Mouse (Mus musculus): ENCODE measurements around the gene Spred2.

Spred2 gene

DNA sequence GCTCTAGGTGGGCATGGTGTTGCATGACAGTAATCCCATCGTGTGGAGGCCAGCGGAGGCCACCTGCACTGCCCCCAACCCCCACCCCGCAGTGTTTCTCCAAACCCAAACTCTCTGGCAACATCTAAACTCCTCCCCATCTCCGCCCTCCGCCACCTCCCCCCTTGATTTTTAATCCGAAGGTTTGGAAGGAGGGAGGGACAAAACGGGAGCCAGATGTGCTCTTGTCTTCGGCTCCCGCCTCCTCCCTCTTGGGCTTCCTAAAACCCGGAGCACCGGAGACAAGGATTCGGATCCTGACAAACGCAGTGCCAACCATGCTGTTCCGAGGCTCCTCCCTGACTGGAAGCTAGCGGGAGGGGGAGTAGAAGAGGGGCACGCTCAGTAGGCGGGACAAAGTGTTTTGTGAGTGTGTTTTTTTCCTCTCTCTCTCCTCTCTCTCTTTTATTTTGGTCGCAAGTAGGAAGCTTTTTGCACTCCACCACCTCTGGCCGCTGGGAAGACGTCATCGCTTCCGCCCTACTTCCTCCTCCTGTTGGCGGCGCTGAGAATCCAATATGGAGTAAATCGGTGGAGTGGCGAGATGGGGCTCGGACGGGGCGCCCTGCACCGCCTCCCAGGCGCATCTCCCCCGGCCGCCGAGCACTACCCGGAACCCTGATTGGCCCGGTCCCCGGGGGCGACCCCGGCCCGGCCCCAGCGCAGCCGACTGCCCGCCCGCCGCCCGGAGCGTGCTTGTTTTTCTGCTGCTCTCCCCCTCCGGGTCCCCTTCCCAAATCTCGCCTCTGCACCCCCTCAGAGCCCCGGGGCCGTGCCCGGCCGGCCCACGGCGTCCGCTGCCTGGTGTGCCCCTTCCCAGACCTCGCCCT, at the start of gene Spred2:
Spred2 (plus strand) TSS at position 488 of the 869 bp plus-strand sequence.
- peak; percentile 50 for DNase-seq (ENCODE audit: low read depth, low spot score)

DNA sequence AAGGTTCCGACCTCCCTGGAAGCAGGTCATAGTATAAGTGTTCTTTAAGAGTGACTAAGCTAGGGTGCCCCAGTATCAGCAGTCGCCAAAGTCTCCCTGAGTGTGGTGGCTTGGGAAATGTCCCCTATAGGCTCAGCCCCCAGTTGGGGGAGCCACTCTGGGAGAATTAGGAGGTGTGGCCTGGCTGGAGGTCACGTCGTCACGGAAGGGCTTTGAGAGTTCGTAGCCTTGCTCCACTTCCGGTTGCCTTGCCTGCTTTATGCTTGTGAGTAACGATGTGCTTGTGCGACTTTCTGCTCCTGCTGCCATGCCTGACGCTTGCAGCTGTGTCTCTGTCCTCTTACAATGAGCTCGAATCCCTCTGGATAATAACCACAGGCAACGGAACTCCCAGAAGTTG, 48.6 kb upstream of the Spred2 start:
- no peak for DNase-seq (ENCODE audit: low read depth, low spot score)

DNA sequence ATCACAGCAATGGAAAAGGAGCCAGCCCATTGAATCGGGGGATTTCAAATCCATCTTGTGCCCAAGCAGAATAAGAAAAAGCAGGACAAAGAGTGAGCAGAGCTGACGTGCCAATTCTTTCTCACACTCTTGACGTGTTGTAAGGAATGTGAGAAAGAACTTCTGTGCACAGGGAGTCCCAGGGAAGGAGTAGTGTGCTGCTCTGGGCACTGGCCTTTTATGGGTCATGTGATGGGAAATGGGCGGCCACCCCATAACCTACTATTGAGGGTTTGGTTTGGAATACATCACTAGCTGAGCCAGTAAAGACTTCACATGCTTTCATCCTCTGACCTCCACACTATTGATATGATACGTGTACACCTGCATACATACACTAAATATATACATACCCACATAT, 48.2 kb upstream of the Spred2 start:
- no peak for DNase-seq (ENCODE audit: low read depth, low spot score)

DNA sequence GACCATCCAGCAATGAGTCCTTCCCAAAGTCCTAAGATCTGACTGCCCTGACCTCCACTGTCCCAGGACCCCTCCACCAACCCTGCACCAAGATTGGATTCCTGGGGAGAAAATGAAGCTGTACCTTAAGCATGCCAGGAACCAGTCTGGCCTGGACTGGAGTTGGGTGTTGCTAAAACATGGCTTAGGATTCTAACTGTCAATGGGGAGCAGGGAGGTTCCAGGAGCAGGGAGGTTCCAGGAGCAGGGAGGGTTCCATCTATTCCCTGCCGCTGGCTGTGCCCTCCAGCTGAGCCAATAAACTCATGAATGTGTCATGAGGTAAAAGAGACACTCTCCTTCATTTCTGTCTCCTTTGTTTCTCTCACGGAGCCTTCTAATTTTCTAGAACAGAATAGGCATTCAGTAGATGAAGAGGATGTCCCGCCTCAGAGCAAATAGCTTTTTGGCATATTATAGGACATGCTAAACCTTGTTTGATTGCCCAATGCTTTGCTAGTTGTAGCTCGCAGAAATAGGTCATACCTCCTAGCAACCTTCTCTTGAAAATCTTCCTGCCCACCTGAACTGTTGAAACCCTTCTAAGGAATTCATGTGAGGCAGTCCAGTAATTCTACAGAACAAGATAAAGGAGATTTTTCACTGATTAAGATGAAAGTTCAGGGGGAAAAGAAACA, 46.8 kb upstream of the Spred2 start:
- DNase-seq (ENCODE audit: low read depth, low spot score), result no peak

DNA sequence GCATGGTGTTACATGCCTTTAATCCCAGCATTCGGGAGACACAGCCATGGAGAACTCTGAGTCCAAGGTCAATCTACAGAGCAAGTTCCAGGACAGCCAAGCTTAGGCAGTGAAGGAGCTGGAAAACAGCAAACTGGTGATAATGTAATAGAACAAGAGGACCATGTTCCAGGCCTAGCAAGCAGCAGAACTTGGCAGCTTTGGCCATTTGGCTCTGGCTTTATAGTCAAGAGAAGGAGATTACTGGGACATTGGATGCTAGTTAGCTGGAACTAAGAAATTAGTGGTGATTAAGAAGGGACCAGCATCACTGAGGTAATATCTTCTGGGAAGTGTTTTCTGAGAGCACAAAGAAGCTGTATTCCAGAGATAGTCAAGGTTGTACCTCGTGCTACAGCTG, 42.8 kb upstream of the Spred2 start:
- DNase-seq (ENCODE audit: low read depth, low spot score), result no peak

DNA sequence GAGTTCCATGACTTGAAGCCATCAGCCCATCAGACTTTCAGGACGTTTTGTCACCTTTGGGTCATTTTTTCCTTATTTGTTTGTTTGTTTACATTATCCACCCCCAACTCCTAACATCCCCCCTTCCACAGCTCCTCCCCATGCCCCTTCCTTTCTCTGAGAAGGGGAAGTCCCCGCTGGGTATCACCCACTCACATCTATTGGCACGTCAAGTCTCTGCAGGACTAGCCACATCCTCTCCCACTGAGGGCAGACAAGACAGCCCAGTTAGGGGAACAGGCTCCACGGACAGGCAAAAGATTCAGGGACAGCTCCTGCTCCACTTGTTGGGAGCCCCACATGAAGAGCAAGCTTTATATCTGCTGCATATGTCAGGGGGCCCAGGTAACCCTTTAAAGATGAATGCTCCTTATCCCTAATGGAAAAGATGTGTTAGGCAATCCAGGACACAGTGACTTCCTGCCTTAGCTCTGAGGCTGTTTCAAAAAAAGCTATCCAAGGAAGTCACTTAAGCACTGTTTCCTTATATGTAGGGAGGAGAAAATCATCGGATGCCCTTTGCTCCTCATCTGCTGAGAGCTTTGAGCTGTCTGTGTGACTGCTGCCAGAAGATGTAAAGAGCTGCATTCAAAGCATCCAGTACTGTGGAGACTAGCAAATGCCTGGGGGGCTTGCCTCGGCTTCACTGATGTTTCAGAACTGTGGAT, 33.3 kb upstream of the Spred2 start:
- no peak for DNase-seq (ENCODE audit: low read depth, low spot score)

DNA sequence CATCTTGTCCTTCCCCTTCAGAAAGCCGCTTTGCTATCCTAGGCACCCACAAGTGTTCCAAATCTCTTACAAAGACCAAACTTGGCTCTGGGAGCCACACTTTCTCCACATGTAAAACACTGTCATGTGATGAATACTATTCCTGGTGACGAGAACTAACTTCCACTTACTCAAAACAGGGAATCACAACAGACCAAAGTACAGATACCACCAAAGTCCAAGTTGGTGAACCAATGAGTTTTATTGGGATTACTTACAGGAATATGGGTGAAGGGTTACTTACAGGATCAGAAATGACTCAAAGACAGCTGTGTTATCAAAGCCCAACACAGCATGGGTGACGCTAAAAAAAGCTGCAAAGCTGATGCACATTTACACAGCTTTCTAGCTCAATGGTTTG, 30.9 kb upstream of the Spred2 start:
- DNase-seq (ENCODE audit: low read depth, low spot score), result no peak

DNA sequence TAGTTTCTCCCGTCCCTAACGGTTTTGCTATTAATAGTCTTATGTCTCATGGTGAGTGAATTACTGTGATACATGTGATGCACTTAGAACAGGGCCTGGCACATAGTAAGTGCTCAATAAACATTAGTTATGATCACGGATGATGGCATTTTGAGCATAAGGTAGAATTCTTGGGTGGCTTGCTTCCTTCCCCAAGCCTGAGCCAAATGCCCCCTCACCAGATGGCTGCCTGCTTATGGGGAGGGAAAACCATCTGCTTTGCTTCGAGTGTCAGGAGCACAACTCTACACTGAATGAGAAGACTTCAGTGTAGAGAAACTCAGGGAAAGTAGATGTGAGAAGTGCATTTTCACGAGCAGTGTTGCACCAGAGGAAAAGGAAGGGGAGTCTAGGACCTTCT, 24.6 kb upstream of the Spred2 start:
- no peak for DNase-seq (ENCODE audit: low read depth, low spot score)

DNA sequence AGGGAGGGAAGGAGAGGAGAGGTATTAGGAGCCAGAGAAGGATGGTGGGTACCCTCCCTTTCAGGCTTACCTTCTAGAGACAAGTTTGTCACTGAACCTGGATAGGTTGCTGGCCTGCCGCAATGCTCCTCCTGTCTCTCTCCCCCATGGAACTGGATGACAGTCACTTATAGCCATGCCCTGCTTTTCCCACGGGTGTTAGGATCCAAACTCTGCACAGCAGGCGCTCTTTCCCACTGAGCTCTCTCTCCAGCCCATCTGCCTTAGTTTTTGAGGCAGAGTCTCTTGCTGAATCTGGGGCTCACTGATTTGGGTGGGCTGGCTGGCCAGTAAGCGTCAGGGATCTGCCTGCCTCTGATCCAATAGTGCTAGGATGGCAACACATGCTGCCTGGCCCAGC, 23.5 kb upstream of the Spred2 start:
- no peak for DNase-seq (ENCODE audit: low read depth, low spot score)

DNA sequence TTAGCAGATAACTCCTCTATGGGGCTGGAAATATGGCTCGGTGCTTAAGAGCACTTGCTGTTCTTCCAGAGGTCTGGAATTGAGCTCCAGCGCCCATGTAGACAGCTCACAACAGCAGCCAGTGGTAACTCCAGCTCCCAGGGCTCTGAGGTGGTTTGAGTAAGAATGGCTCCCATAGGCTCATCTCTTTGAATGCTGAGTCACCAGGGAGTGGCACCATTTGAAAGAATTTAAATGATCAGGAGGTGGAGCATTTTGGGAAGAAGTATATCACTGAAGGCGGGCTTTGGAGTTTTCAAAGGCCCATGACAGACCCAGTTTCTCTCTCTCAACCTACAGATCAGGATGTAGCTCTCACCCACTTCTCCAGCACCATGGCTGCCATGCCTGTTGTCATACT, 13.0 kb upstream of the Spred2 start:
- DNase-seq (ENCODE audit: low read depth, low spot score), result no peak

DNA sequence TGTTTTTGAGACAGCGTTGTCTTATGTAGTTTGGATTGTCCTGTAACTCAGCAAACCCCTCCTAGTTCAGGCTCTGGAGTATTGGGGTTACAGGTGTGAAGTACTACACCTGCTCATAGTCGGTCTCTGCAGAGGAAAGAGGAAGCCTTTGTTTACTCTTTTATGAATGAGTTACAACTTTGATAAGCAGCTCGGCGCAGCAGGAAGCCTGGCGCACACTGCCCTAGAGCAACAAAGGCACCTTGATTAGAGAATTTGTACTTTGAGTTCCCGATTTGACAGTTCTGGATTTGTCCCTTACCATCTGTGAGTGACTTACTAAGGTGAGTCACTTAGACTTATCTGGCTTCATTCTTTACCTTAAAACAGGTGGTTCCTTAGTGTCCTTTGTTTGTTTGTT, 12.0 kb upstream of the Spred2 start:
- no peak for DNase-seq (ENCODE audit: low read depth, low spot score)

DNA sequence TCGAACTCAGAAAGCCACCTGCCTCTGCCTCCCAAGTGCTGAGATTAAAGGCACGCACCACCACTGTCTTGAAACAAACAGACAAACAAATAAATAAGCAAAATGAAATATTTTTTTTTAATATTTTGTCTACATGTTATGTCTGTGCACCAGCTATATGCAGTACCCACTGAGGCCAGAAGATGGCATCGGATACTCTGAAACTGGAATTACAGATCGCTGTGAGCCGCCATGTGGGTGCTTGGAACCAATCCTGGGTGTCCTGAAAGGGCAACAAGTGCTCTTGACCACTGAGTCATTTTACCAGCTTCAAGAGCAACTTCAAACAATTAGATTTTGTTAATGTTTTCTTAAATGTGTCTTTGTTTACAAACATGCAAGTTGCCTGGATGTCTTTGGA, 11.5 kb upstream of the Spred2 start:
- no peak for DNase-seq (ENCODE audit: low read depth, low spot score)

DNA sequence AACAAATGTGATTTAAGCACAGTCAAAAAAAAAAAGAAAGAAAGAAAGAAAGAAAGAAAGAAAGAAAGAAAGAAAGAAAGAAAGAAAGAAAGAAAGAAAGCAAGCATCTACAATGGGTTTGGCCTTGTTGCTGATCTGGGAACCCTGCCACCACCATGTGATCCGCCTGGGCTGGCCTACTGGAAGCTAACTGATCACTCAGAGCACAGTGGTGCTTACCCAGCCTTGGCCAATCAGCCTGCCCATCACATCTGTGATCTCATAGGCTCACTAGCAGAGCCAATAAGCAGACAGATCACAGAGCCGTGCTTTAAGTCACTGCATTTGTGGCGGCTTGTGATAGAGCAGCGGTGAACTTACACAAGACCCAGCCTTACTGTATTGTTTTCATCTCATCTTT, 10.4 kb upstream of the Spred2 start:
- no peak for DNase-seq (ENCODE audit: low read depth, low spot score)

DNA sequence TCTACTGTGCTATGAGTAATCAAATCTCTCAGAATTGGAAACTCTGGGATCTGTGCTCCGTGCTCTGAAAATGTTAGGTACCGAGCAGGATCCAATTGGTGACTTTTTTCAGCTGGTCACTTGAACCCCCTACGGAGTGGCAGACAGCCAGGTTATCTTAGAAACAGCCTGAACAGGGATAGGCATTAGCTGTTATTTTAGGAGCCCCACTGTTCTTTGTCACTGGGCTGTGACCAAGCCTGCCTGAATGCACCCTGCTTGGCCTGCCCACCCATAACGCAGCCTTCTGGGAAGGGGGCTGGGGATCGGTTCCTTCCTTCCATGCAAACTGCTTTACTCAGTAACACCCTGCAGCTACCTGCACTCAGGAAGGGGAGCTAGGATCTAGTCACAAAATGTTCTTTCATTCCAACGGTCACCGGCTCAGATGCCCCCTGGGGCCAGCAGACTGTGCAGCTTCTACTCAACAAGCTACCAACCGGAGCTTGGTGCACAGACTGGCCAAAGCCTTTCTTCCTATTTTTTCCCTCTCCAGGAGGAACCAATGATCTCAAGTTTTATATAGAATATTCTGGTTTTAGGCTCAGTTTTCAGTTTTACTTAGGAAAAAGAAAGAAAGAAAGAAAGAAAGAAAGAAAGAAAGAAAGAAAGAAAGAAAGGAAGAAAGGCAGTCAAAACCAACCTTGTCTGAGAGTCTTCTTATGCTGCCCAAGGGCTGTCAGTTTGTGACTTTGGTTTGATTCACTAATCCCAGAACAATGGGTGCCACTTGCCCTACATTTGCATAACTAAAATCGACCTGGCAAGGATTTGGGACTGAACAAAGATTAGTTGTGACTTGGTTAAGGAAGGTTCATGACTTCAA, 6.6 kb upstream of the Spred2 start:
- DNase-seq (ENCODE audit: low read depth, low spot score), result no peak

DNA sequence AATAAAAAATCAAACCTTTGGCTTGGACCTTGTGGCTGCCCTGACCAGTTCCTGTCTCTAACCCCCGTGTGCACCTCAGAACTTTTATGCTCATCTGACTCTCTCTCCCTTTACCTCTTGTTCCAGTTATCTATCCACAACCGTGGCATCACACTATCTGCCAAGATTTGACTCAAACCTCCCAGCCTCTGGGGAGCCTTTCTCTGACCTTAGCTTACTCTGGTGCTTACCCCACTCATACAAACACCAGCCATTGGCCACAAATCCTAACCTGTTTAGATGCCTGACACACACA, 6.0 kb upstream of the Spred2 start:
- no peak for DNase-seq (ENCODE audit: low read depth, low spot score)

DNA sequence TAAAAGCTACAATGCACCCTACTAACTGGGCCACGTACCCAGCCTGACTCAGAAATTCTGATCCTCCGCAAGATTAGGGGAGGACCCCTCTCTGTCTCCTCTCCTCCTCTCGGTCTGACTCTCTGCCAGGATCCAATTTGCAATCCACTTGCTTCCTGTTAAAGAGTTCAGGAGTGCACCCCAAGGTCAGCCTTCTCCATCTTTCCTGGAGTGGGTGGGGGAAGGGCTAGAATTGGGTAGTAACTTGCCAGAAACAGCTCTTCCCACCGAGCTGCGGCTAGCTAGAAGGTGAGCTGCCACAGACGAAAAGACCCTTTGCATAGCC, 4.8 kb upstream of the Spred2 start:
- DNase-seq (ENCODE audit: low read depth, low spot score), result no peak

DNA sequence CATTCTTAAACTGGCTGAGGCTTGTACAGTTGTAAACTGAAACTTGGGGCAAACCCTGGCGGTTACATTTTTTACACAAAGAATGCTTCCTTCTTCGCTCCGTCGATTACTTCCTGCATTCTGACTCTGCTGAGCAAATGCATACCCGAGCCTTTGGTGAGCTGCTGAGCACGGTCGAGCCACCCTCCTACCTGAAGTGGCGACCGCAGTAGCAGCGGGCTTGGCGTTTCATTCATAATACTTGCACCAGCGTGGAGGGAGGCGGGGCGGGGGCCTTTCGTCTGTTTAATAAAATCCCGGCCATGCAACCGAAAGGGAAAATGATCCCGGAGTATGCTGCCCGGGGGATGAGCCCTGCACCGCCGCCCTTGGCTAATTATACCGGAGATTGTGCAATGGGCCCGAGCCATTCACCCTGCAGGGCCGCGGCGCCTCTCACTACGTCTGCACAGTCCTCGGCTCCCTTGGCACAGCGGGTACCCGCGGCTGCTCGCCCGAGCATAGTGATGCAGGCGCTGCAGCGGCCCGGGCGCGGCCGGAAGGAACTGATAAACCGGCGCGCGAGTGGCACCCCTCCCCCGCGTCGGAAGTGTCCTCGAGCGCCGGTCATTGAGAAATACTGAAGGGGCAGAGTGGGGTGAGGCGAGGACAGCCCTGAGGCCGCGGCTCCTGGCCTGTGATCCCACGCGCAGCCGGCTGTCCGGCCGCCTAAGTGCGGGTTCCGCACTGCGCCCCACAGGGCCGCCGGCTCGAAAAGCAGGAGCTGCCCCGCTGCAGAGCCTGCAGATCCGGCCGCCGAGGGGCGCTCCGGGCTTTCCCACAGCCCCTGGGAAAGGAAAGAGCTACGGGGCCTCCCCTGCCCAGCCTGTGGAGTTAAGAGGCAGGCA, 4.1 kb upstream of the Spred2 start:
- no peak for DNase-seq (ENCODE audit: low read depth, low spot score)

DNA sequence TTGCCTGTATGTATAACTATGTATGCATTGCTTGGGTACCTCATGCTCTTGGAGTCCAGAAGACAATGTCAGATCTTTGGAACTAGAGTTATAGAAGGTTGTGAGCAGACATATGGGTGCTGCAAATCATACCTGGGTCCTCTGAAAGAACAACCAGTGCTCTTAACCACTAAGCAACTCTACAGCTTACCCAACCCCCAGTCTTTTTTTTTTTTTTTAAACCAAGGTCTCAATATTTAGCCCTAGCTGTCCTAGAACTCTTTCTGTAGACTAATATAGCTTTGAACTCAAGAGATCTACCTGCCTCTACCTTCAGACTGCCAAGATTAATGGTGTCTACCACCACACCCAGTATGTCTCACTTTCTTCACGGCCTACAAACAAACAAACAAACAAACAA, 2.5 kb upstream of the Spred2 start:
- DNase-seq (ENCODE audit: low read depth, low spot score), result no peak

DNA sequence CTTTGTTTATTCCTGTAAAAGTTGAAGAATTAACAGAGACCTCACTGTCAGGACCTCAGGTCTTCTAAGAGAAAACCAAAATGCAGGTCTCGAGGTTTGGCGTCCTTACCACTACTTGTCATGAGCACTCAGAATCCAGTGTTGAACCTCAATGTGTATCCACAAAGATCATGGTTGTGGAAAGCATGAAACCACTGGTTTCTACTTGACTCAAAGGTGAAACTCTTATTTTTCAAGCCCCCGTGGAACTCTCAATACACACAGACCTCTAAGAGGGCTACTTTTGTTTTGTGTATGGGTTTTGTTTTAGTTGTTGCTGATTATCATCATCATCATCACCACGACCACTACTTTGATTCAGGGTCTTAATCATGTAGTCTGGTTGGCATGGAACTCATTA, 2.0 kb upstream of the Spred2 start:
- no peak for DNase-seq (ENCODE audit: low read depth, low spot score)

DNA sequence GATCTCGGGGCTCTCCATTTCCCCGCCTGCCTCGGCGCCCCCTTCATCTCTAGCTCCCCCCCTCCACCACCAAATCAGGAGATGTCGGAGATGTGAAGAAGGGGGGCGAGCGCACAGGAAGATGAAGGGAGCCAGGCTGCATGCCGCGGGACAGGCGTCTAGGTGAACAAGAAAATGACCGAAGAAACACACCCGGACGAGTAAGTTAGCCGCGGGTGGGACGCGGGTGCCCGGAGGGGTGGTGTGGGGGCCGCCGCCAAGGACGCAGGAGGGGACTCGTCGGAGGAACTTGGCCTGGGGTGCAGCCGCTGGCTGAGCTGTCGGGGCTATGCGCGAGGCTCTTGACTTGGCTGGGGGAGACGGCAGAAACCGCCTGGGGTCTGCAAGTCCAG, 578 bp downstream of the Spred2 start:
- DNase-seq (ENCODE audit: low read depth, low spot score), result no peak
